Mouse (Mus musculus) megakaryocyte, embryonic 14.5 days (primary cell): ENCODE measurements around the gene Fgfr2.

Source experiments
- FLI1 ChIP-seq: IDR thresholded peaks from 2 replicates; pipeline ENCODE4 v1.6.1; 2012; ENCODE audit warnings: low read length, inconsistent platforms, mixed read lengths
- GATA1 ChIP-seq: IDR thresholded peaks from 3 replicates; pipeline ENCODE4 v1.6.1; 2012; ENCODE audit warnings: mixed read lengths, low read length, inconsistent platforms, borderline replicate concordance

DNA sequence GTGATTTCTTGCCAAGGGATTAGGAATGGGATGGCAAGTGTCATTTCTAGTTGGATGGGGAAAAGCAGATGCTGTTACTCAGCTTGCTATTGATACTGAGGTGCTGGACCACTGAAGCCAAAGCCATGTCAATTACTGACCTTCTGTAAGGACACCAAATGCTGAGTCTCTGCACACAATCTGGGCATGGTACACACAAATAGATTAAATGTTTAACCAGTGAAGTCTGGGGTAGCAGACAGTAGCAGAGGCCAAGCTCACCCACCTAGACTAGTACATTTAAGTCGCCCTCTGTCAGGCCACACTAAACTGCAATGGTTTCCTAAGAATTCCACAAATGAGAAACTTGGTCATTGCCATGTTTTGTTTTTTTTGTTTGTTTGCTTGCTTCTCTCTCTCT lies 794.5 kb downstream of the Fgfr2 start:
- TF ChIP-seq GATA1, result no peak
- TF ChIP-seq FLI1, result no peak
